Mouse (Mus musculus) embryonic facial prominence, embryonic 13.5 days (tissue): ENCODE data around the gene Klhdc8b. TPM values are rescaled to one million over a fixed set of nuclear protein-coding genes. Genes with fewer than 3 reads are reported as not detected.
A peak's percentile ranks its signal among the peaks of the same experiment; 100 is the strongest.

Source experiments
- ATAC-seq: fragments of 200-750 bp; cut with Nextera tagmentation; 2 replicates; pipeline ENCODE4 v1.8.0; 2017; ENCODE audit warnings: low read depth; ENCODE audit not compliant: insufficient number of reproducible peaks, insufficient read depth, low FRiP score, low TSS enrichment
- H3K27ac ChIP-seq: fragments of 300-500 bp; sonication (generic); 2 replicates; pipeline ENCODE4 v1.5.1; 2015; ENCODE audit warnings: moderate library complexity, mild to moderate bottlenecking, inconsistent platforms
- H3K27me3 ChIP-seq: fragments of 300-500 bp; sonication (generic); 2 replicates; pipeline ENCODE4 v1.6.1; 2015; ENCODE audit warnings: mild to moderate bottlenecking, inconsistent platforms
- H3K36me3 ChIP-seq: fragments of 300-500 bp; sonication (generic); 2 replicates; pipeline ENCODE4 v1.6.1; 2015; ENCODE audit warnings: mild to moderate bottlenecking, inconsistent platforms
- H3K4me1 ChIP-seq: fragments of 300-500 bp; sonication (generic); 2 replicates; pipeline ENCODE4 v1.6.1; 2015; ENCODE audit warnings: inconsistent platforms
- H3K4me2 ChIP-seq: fragments of 300-500 bp; sonication (generic); 2 replicates; pipeline ENCODE4 v1.6.1; 2015; ENCODE audit warnings: moderate library complexity, mild to moderate bottlenecking, inconsistent platforms
- H3K4me3 ChIP-seq: fragments of 300-500 bp; sonication (generic); 2 replicates; pipeline ENCODE4 v1.5.1; 2015; ENCODE audit warnings: mild to moderate bottlenecking, inconsistent platforms
- H3K9ac ChIP-seq: fragments of 300-500 bp; sonication (generic); 2 replicates; pipeline ENCODE4 v1.6.1; 2015; ENCODE audit warnings: mild to moderate bottlenecking, inconsistent platforms
- H3K9me3 ChIP-seq: fragments of 300-500 bp; sonication (generic); 2 replicates; pipeline ENCODE4 v1.6.1; 2016; ENCODE audit warnings: inconsistent platforms
- WGBS: fragments of 180-500 bp; shearing (Covaris S2); methylation state at CpG from one replicate; pipeline ENCODE4 v1.1.7; 2015; ENCODE audit warnings: mixed read lengths; 5-methylcytosine and 5-hydroxymethylcytosine counted together
- polyA plus RNA-seq: library from polyadenylated mRNA; unstranded; fragments of >200 nt; fragmentation: Nextera tagmentation; extraction: Ambion mirVana; gene quantifications from 2 replicates; pipeline ENCODE4 v1.2.1, GENCODE M21; 2015

Gene Klhdc8b
- polyA plus RNA-seq, 1 experiment from 2014 or later = 36.5 TPM

DNA sequence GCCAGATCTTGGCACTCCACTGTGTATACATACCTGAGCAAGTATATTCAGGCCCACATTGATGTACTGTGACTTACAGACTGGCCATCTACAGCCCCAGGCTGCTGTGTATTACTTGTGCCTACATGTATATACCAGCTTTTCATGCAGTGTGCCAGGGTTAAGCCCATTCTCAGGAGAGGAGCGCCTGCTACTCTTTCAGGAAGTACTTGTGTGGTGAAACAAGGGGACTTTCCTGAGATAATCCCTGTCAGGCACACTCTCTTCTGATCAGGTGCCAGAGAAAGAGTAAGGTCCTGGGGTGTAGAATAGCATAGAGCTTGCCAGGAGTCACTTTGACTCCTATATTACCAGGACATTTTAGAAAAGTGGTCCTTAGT, 1.5 kb downstream of the Klhdc8b start:
- H3K27ac ChIP-seq = peak overlapping the region; percentile 78; the same call in 1 of the 2 replicates
- H3K9ac ChIP-seq = peak overlapping the region; percentile 89; the same call in 1 of the 2 replicates
- peak overlapping the region; percentile 87 for H3K4me3 ChIP-seq
- no peaks in the 10 kb centered on the region for H3K27me3 ChIP-seq
- WGBS = 91% methylated on average over 1 of the region's 1 CpGs
- peaks cover 17% of the 10 kb centered on the region for H3K4me1 ChIP-seq
- no peaks in the 10 kb centered on the region for H3K9me3 ChIP-seq
- H3K4me2 ChIP-seq = peak overlapping the region; percentile 94
- ATAC-seq = no peak
- peaks cover 27% of the 10 kb centered on the region for H3K36me3 ChIP-seq

GRCm38 (mm10) chr9:108456953-108457352, 4.4 kb downstream of the Klhdc8b start:
- Histone ChIP-seq H3K27me3 (no peaks in the 10 kb centered on the region), H3K4me2 (no peak overlapping the region), H3K36me3 (peaks cover 7% of the 10 kb centered on the region; the same call in 1 of the 2 replicates), H3K27ac (no peak overlapping the region), H3K9ac (no peak overlapping the region), H3K4me3 (no peak overlapping the region), H3K9me3 (no peaks in the 10 kb centered on the region), H3K4me1 (peaks cover 31% of the 10 kb centered on the region)
- ATAC-seq = no peak
- 85% methylated on average over 10 of the region's 10 CpGs for WGBS

DNA sequence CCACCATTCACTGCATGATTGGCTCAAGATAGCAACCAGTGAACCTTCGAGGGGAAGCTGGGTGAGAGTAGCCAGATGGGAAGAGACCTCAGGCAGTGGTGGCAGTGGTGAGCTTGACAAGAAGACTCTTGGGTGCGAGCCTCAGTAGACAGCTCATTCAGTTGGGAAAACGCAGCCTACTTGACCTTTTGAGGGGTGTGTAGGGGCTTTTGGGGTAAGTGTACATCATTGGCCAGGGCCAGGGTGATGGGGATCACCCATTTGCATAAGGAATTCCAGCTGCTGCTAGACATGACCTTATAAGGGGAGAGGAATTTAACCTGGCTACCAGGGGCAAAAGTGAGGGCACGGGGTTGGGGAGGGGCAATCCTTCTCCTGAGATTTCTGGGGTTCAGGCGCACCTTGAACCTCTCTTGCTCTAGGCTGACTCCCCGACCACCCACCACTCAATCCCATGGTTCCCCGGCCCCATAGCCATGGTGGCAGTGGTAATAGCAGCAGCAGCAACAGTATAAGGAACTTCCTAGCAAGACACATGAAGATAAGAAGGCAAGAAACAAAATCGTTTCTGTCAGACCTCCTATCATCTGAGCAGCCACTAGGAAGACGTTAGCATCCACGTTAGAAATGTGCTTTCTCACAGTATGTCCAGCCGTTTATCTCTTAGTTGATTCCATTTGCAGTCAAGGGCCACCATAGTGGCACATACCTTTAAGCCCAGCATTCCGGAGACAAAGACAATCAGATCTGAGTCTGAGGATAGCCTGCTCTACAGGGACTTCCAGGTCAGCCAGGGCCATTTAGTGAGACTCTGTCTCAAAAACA, 5.4 kb downstream of the Klhdc8b start:
- WGBS = 75% methylated on average over 12 of the region's 12 CpGs
- no peak for ATAC-seq

DNA sequence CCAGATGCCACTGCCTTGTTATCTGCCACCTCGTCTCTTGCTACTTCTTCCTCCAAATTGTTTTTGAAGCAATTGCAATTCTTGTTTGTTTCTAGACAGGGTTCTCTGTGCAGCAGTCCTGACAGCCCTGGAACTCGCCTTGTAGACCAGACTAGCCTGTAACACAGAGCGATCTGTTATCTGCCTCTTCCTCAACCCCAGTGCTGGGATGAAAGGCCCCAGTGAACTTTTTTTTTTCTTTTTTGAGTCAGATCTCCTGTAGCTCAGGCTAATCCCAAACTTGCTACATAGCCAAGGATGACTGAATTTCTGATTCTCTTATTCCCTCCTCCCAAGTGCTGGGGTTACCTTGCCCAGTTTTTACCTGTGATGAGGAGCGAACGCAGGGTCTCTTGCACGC, 7.0 kb downstream of the Klhdc8b start:
- WGBS = 87% methylated on average over 6 of the region's 6 CpGs
- H3K4me1 ChIP-seq = peaks cover 43% of the 10 kb centered on the region
- no peaks in the 10 kb centered on the region for H3K27me3 ChIP-seq
- no peak overlapping the region for H3K27ac ChIP-seq
- no peak for ATAC-seq
- H3K36me3 ChIP-seq = peaks cover 11% of the 10 kb centered on the region; the same call in 1 of the 2 replicates
- H3K9ac ChIP-seq = no peak overlapping the region
- no peak overlapping the region for H3K4me2 ChIP-seq
- H3K9me3 ChIP-seq = no peaks in the 10 kb centered on the region
- H3K4me3 ChIP-seq = no peak overlapping the region

More for the DNA sequence above, 5.4 kb downstream of the Klhdc8b start:
- Histone ChIP-seq H3K4me3 (no peak overlapping the region), H3K9me3 (no peaks in the 10 kb centered on the region), H3K36me3 (peaks cover 7% of the 10 kb centered on the region; the same call in 1 of the 2 replicates), H3K9ac (no peak overlapping the region), H3K4me2 (no peak overlapping the region), H3K27me3 (no peaks in the 10 kb centered on the region), H3K4me1 (peaks cover 32% of the 10 kb centered on the region), H3K27ac (no peak overlapping the region)

DNA sequence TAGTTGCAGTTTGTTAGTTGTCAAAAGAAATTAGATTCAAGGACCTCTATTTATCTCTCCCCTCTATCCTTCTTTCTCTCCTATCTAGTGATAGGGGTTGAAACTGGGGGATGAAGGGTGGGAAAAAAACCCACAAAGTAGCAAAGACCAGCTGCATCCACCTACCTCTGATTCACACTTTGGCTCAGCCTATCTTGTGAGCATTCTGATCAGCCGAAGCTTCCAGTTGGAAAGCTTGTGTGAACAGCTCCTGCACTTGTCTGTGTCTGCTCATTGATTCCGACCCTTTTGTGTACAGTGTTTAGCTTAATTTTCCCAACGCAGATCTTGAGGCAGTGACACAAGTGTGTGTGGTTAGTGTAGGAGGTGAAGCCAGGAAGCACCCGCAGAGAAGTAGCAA, 7.9 kb downstream of the Klhdc8b start:
- Histone ChIP-seq H3K9ac (peak overlapping the region; percentile 76), H3K9me3 (no peaks in the 10 kb centered on the region), H3K4me3 (peak overlapping the region; percentile 62), H3K27me3 (no peaks in the 10 kb centered on the region), H3K4me1 (peaks cover 51% of the 10 kb centered on the region), H3K27ac (peak overlapping the region; percentile 86), H3K36me3 (peaks cover 16% of the 10 kb centered on the region), H3K4me2 (peak overlapping the region; percentile 80)
- 67% methylated on average over 4 of the region's 4 CpGs for WGBS
- no peak for ATAC-seq

DNA sequence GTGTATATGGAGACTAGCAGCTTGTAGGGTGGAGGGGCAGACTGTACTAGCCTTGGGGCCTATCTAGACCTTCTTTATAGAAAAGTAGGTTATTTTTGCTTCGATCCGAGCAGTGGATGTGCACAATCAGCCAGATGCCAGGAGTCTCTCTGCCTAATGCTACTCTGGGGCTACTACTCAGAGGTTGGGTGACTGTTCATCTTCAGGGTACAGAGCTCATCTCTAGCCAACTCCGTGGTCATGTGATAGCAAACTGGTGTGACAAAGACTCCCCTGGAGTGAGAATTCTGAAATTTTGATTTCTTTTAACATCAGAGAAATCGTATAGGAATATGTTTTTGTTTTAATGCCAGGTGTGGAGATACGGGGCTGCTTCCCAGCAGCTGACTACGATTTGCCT, 8.5 kb downstream of the Klhdc8b start:
- WGBS = 21% methylated on average over 6 of the region's 6 CpGs
- Histone ChIP-seq H3K27me3 (no peaks in the 10 kb centered on the region), H3K36me3 (peaks cover 21% of the 10 kb centered on the region), H3K4me2 (peak overlapping the region; percentile 80), H3K4me3 (peak overlapping the region; percentile 62), H3K9ac (peak overlapping the region; percentile 76), H3K4me1 (peaks cover 51% of the 10 kb centered on the region), H3K9me3 (no peaks in the 10 kb centered on the region), H3K27ac (peak overlapping the region; percentile 86)
- ATAC-seq = 0 out of 2 replicates have a peak, but pooled peaks have one; percentile 0

DNA sequence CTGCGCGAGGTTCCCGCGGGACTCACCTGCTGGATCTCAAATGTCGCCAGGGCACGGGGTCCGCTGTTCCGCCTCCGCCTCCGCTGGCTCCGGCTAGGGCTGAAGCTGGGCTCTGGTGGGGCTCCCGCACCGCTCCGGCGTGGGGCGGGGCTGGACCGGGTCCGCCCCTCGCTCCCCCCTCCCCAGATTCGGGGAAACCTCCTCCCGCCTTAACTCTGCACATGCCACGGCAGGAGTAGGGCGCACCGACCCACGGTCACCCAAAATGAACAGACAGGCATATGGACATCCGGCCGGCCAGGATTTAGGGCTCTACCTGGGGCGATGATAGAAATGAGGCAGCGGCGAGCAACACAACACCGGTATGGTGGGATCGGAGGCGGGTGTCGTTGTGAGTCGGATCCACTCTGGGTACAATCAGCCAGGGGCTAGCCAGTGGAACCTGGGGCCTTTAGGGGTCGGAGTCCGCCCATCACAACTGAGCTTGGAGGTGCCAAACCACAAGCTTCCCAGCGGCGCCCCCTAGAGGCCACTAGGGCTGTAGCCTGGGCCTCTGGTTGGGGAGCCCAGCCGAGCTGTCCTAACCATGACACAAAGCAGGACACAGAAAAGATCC, 9.0 kb downstream of the Klhdc8b start:
- H3K27ac ChIP-seq = peak overlapping the region; percentile 86
- peak overlapping the region; percentile 62 for H3K4me3 ChIP-seq
- peak overlapping the region; percentile 76 for H3K9ac ChIP-seq
- WGBS = under 1% methylated on average over 40 of the region's 40 CpGs
- H3K27me3 ChIP-seq = no peaks in the 10 kb centered on the region
- peak overlapping the region; percentile 80 for H3K4me2 ChIP-seq
- peak; percentile 85 for ATAC-seq
- peaks cover 51% of the 10 kb centered on the region for H3K4me1 ChIP-seq
- H3K36me3 ChIP-seq = peaks cover 26% of the 10 kb centered on the region
- H3K9me3 ChIP-seq = no peaks in the 10 kb centered on the region

- Histone ChIP-seq H3K9me3 (no peaks in the 10 kb centered on the region), H3K9ac (peak overlapping the region; percentile 76), H3K36me3 (peaks cover 28% of the 10 kb centered on the region), H3K4me1 (peaks cover 51% of the 10 kb centered on the region), H3K27me3 (no peaks in the 10 kb centered on the region), H3K27ac (peak overlapping the region; percentile 86), H3K4me3 (peak overlapping the region; percentile 62), H3K4me2 (peak overlapping the region; percentile 80)
- WGBS = 40% methylated on average over 6 of the region's 6 CpGs
- ATAC-seq = no peak
Measured at GRCm38 (mm10) chr9:108451519-108452160, 9.7 kb downstream of the Klhdc8b start.

DNA sequence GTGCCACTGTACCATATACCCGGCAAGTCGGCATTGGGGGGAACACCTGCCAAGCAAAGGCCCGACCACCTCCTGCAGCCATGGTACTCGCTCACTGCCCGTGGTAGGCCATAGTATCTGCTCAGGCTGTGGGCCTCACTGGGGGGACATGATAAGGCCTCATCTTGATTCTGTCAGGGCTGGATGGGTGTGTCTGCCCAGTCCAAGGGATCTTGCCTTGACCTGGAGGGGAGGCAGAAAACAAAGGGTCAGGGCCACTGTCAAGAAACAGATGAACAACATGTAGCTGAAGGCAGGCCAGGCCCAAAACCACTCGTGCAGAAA, 10.2 kb downstream of the Klhdc8b start:
- ATAC-seq = no peak
- no peaks in the 10 kb centered on the region for H3K9me3 ChIP-seq
- no peaks in the 10 kb centered on the region for H3K27me3 ChIP-seq
- H3K4me3 ChIP-seq = peak overlapping the region; percentile 62
- peak overlapping the region; percentile 76 for H3K9ac ChIP-seq
- H3K4me2 ChIP-seq = peak overlapping the region; percentile 80
- WGBS = 85% methylated on average over 6 of the region's 6 CpGs
- peaks cover 28% of the 10 kb centered on the region for H3K36me3 ChIP-seq
- H3K27ac ChIP-seq = peak overlapping the region; percentile 86
- H3K4me1 ChIP-seq = peaks cover 51% of the 10 kb centered on the region

GRCm38 (mm10) chr9:108450292-108451169, 10.8 kb downstream of the Klhdc8b start:
- Histone ChIP-seq H3K9me3 (no peaks in the 10 kb centered on the region), H3K4me1 (peaks cover 51% of the 10 kb centered on the region), H3K27me3 (no peaks in the 10 kb centered on the region), H3K9ac (peak overlapping the region; percentile 41), H3K4me3 (peak overlapping the region; percentile 62), H3K4me2 (peak overlapping the region; percentile 80), H3K36me3 (peaks cover 28% of the 10 kb centered on the region), H3K27ac (peak overlapping the region; percentile 86)
- WGBS = 67% methylated on average over 21 of the region's 21 CpGs
- 0 out of 2 replicates have a peak, but pooled peaks have one; percentile 5 for ATAC-seq

GRCm38 (mm10) chr9:108449860-108450259, 11.5 kb downstream of the Klhdc8b start:
- H3K9me3 ChIP-seq = no peaks in the 10 kb centered on the region
- peaks cover 27% of the 10 kb centered on the region for H3K36me3 ChIP-seq
- H3K4me2 ChIP-seq = peak overlapping the region; percentile 80
- WGBS = 40% methylated on average over 4 of the region's 4 CpGs
- ATAC-seq = 0 out of 2 replicates have a peak, but pooled peaks have one; percentile 22
- H3K9ac ChIP-seq = peak overlapping the region; percentile 57
- peak overlapping the region; percentile 62; the same call in 1 of the 2 replicates for H3K4me3 ChIP-seq
- peak overlapping the region; percentile 86 for H3K27ac ChIP-seq
- peaks cover 51% of the 10 kb centered on the region for H3K4me1 ChIP-seq
- no peaks in the 10 kb centered on the region for H3K27me3 ChIP-seq
